Mouse (Mus musculus) embryo, embryonic 11.5 days (tissue): ENCODE measurements around the gene Nup98.
A peak's percentile ranks its signal among the peaks of the same experiment; 100 is the strongest.

Source experiments
- DNase-seq: peaks from one replicate; pipeline ENCODE4 v3.0.0-alpha.2; 2012; ENCODE audit warnings: low read depth, low spot score

Nup98 gene

DNA sequence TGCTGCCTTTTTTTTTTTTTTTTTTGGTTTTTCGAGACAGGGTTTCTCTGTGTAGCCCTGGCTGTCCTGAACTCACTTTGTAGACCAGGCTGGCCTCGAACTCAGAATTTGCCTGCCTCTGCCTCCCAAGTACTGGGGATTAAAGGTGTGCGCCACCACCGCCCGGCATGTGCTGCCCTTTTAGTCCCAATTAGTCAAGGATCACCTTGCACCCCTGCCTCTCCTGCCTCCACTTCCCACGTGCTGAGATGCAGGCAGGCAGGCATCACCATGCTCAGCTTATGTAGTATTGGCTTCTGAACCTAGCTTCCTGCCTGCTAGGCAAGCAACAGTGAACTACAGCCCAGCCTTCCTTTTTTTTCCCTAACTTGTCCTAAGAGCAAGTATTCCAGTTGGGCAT is 92.6 kb downstream of the Nup98 start:
- no peak for DNase-seq

- no peak for DNase-seq
Observed at GRCm38 (mm10) chr7:102116579-102117331, 93.2 kb downstream of the Nup98 start, which contains the start of gene Chrna10. Chrna10 (minus strand) TSS chr7:102116828.

DNA sequence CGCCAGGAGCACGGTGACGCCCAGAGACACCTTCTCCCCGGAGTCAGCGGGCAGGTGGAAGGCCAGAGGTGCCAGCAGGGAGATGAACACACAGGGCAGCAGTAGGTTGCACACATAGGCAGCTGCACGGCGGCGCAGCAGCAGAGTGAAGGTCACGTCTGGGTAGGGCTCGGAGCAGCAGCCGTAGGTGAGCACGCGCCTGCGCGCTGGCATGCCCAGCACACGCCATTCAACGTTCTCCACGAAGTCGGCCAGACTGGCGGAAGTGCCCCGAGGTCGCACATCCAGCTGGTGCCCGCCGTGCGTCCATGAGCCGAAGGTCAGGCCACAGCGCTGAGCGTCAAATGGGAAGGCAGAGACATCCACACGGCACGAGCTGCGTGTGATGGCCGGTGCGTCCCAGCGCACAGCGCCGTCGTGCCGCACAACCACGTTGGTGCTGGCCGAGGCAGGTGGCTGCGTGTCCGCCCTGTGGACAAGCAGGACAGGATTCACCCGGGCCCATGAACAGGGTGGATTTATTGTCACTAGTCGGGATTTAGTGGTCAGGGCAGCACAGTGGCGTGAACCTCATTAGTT is 96.7 kb downstream of the Nup98 start:
- no peak for DNase-seq

DNA sequence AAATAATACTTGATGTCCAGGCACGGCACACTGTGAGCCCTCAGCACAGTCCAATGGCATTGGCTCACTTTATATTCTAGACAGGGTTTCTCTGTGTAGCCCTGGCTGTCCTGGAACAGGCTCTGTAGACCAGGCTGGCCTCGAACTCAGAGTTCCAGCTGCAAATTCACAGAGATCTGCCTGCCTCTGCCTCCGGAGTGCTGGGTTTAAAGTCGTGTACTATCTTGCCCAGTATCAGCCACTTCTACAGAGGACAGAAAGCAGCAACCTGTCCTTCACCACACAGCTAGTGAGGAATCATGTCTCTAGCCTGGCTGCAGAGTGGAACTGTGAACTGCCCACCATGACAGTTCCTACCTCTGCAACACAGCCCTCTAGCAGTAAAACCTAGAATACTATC is 100.2 kb downstream of the Nup98 start:
- DNase-seq = no peak

DNA sequence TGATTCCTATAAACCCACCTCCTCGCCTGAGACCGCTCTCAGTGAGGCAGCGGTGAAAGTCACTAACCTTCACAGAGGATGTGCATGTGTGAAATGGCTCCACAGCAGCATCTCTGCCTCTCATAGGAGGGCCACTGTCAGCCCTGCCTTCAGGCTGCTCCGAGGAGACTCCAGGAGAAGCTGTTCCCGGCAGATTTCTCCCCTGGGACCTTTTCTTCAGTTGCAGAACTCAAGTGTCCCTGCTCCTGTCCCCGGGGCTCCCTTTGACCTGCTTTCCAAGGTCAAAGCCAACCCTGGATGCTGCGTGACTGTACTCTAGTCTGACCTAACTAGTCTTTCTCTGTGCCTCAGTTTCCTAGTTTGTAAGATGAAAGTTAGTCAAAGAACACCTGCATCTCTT is 100.8 kb downstream of the Nup98 start, which contains the start of gene Art5:
Gene Art5, minus strand, starts transcription at position 319 of the 400 bp plus-strand sequence.
- DNase-seq = no peak

DNA sequence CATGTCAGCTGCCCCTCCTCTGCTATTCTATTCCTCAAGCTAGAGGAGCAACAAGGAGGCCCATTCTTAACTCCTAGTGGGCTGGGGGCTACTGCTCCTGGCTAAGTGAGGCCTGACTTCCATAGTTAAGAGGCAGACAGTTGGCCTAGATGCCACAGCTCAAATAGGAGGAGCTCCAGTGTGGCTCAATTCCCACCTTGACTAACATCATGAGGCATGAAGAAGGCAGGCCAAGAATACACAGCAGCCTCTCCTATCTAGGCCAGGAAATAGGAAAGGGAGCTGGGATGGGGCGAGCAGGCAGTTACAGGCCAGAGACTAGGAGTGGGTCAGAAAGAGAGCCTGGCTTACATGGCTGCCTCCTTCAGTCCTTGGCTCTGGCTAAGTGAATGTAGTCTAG is 101.8 kb downstream of the Nup98 start:
- DNase-seq = no peak

- DNase-seq = no peak
Observed at GRCm38 (mm10) chr7:102106700-102107141, 103.3 kb downstream of the Nup98 start.

DNA sequence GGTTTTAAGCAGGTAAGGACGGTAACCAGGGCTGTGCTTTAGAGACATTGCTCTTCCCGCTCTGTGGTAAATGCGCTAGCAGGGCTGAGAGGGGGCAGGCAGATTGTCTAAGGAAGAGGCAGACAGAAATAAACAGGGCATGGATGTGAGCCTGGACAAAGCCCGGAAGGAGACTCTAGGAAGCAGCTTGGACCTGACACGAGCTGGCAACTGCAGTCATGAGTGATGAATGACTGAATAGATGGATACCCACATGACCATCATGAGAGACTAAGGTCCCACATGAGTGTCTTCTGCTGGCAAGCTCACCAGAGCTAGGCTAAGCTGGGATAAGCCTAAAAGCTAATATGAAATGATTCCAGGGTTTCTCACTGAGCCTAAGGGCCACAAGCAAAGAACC is 105.8 kb downstream of the Nup98 start:
- no peak for DNase-seq

DNA sequence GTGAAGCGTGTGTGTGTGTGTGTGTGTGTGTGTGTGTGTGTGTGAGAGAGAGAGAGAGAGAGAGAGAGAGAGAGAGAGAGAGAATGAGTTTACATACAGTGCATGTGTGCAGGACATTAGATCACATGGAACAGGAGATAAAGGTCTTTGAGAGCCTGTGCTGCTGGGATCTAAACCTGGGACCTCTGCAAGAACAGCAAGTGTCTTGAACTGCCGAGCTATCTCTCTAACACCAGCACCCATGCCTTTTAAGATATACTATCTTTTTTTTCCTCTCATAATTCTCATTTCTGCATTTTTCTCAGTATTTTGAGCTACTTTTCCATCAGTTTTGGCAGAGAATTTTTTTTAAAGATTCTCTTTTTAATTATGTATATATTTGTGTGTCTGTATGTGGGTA is 106.4 kb downstream of the Nup98 start:
- no peak for DNase-seq

GRCm38 (mm10) chr7:102102696-102103095 is 107.3 kb downstream of the Nup98 start:
- DNase-seq = no peak

DNA sequence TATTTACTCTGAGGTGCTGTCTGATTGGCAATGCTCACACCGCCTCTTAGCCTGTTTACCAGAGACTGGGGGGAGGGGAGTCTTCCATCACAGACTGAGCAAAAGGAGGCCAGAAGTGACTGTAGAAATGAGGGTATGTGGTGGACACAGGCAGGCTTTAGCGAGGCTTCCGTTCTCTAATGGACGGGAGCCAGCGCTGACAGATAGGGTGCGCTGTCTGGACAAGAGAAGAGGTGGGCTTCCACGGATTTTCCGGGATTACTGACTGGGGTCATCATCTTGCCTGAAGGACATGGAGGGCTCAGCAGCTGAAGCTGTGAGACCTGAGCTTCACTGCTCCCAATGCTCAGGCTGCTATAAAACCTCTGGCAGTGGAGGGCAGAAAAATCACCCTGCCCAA is 107.7 kb downstream of the Nup98 start:
- DNase-seq = no peak

- no peak for DNase-seq
Observed at GRCm38 (mm10) chr7:102101487-102101886, 108.5 kb downstream of the Nup98 start, which contains the start of gene Art1. Art1 (plus strand) TSS chr7:102101743.

GRCm38 (mm10) chr7:102100868-102101267 is 109.1 kb downstream of the Nup98 start:
- DNase-seq = no peak

- DNase-seq = peak; percentile 50
Observed at GRCm38 (mm10) chr7:102099760-102100661, 110.0 kb downstream of the Nup98 start.

DNA sequence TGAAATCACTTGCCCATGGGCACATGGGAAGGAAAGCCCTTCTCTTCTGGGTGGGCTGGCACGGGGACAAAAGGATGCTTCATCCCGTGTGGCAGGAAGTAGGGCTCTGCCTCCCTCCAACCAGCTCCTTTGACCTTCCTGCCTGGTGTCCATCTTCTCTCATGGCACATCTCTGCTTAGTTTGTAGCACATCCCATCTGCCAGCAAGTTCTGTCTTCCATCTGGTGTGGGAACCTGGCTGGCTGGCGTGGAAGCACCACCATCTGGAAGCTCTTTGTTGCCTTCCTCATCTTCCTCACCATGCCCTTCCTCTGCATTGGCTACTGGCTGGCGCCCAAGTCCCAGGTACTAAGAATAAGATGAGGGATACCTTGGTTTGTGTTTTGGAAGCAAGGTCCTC is 122.6 kb downstream of the Nup98 start:
- no peak for DNase-seq

DNA sequence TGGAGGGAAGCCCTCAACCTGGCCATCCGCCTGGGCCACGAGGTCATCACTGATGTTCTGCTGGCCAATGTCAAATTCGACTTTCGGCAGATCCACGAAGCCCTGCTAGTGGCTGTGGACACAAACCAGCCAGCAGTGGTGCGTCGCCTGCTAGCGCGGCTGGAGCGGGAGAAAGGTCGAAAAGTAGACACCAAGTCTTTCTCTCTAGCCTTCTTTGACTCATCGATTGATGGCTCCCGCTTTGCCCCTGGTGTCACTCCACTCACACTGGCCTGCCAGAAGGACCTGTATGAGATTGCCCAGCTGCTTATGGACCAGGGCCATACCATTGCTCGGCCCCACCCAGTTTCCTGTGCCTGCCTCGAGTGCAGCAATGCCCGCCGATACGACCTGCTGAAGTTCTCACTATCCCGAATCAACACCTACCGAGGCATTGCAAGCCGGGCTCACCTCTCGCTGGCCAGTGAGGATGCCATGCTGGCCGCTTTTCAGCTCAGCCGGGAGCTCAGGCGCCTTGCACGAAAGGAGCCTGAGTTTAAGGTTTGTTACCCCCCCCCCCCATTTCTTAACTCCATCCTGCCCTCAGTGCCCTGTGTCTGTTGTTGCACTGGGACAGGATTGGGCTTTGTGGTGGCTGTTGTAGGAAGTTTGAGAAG is 125.8 kb downstream of the Nup98 start:
- no peak for DNase-seq

- no peak for DNase-seq
Observed at GRCm38 (mm10) chr7:102082816-102083215, 127.2 kb downstream of the Nup98 start, which contains the start of gene Trpc2. Trpc2 (plus strand) TSS chr7:102083116.

DNA sequence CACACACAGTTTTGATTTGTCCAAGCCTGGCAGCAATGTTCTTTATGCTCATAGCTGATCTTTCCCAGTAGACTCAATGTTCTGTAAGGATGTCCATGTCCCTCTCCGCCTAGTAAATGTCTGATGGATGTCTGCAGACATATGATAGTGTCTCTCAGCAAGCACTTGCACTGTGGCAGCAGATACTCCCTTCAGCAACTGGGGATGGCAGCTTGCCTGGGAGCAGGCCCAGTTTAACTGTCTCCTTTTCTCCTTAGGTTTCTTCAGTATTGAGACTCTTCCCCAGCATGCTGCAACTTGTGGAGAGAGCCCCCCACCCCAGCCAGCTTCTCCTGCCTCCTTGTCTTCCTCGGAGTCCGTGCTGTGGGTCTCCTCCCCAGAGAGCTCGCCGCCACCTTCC is 128.2 kb downstream of the Nup98 start:
- no peak for DNase-seq

- DNase-seq = no peak
Observed at GRCm38 (mm10) chr7:102080311-102080710, 129.7 kb downstream of the Nup98 start.

- no peak for DNase-seq
Observed at GRCm38 (mm10) chr7:102078517-102078916, 131.5 kb downstream of the Nup98 start.

- no peak for DNase-seq
Observed at GRCm38 (mm10) chr7:102076714-102077296, 133.2 kb downstream of the Nup98 start.
